Mouse (Mus musculus): ENCODE measurements around the gene Fam72a. TPM values are rescaled to one million over a fixed set of nuclear protein-coding genes. Genes with fewer than 3 reads are reported as not detected.
"Not testable (repeated sequence)": the region's sequence is repeated elsewhere in the genome, so short reads cannot be mapped to it uniquely, and the experiment has no call there.

The Fam72a gene
- total RNA-seq, 4 experiments from 2014 or later = 0.65 to 1.1 (median 0.76) TPM

GRCm38 (mm10) chr1:131526371-131527270 is 1.1 kb upstream of the Fam72a start:
- DNase-seq (ENCODE audit: low spot score) = peak; percentile 65

- DNase-seq (ENCODE audit: low spot score) = peak; percentile 74
Observed at GRCm38 (mm10) chr1:131528081-131528507, 391 bp downstream of the Fam72a start.

GRCm38 (mm10) chr1:131528561-131529166 is 961 bp downstream of the Fam72a start:
- no peak for DNase-seq (ENCODE audit: low spot score)

- DNase-seq (ENCODE audit: low spot score) = no peak
Observed at GRCm38 (mm10) chr1:131539771-131540170, 12.1 kb downstream of the Fam72a start.

GRCm38 (mm10) chr1:131540795-131541194 is 13.1 kb downstream of the Fam72a start:
- no peak for DNase-seq (ENCODE audit: low spot score)

- DNase-seq (ENCODE audit: low spot score) = no peak
Observed at GRCm38 (mm10) chr1:131541431-131541830, 13.7 kb downstream of the Fam72a start.

- DNase-seq (ENCODE audit: low spot score) = no peak
Observed at GRCm38 (mm10) chr1:131541903-131542302, 14.2 kb downstream of the Fam72a start.

- no peak for DNase-seq (ENCODE audit: low spot score)
Observed at GRCm38 (mm10) chr1:131543886-131544565, 16.3 kb downstream of the Fam72a start.

- peak; percentile 67 for DNase-seq (ENCODE audit: low spot score)
Observed at GRCm38 (mm10) chr1:131546798-131547690, 19.3 kb downstream of the Fam72a start.

GRCm38 (mm10) chr1:131548494-131549365 is 21.0 kb downstream of the Fam72a start:
- peak; percentile 39 for DNase-seq (ENCODE audit: low spot score)

GRCm38 (mm10) chr1:131551956-131552355 is 24.3 kb downstream of the Fam72a start:
- DNase-seq (ENCODE audit: low spot score) = no peak

GRCm38 (mm10) chr1:131553428-131553827 is 25.7 kb downstream of the Fam72a start:
- no peak for DNase-seq (ENCODE audit: low spot score)

- peak; percentile 85 for DNase-seq (ENCODE audit: low spot score)
Observed at GRCm38 (mm10) chr1:131555042-131555812, 27.5 kb downstream of the Fam72a start.

GRCm38 (mm10) chr1:131560500-131560899 is 32.8 kb downstream of the Fam72a start:
- no peak for DNase-seq (ENCODE audit: low spot score)

GRCm38 (mm10) chr1:131562081-131562480 is 34.4 kb downstream of the Fam72a start:
- no peak for DNase-seq (ENCODE audit: low spot score)

- not testable (repeated sequence) for DNase-seq (ENCODE audit: low spot score)
Observed at GRCm38 (mm10) chr1:131566056-131566455, 38.4 kb downstream of the Fam72a start.

- DNase-seq (ENCODE audit: low spot score) = no peak
Observed at GRCm38 (mm10) chr1:131569721-131570120, 42.0 kb downstream of the Fam72a start.

GRCm38 (mm10) chr1:131570391-131570790 is 42.7 kb downstream of the Fam72a start:
- DNase-seq (ENCODE audit: low spot score) = no peak

GRCm38 (mm10) chr1:131573721-131574120 is 46.0 kb downstream of the Fam72a start:
- DNase-seq (ENCODE audit: low spot score) = no peak

Measured in heart, adult 8-10 months (tissue).